ENCODE assay signal across 11 mouse cellular contexts in genomic region chr9:20943396-20943795, GRCm38 (mm10). TPM values are rescaled to one million over a fixed set of nuclear protein-coding genes. Genes with fewer than 3 reads are reported as not detected.
DNase-seq lines count a peak whose midpoint lies in the region; ATAC-seq and TF ChIP-seq lines count a peak whose summit lies in the region.
"Had no signal": no experiment of that assay in that cellular context is flagged by ENCODE, and none has a peak within 500 bp of the region (broad histone marks: within the 10 kb centered on the region; RNA-seq: fewer than 3 reads in every experiment).

No protein-coding gene starts in this region.

- no peaks in the 10 kb centered on the region for H3K9me3 ChIP-seq in lung, postnatal 0 days (ENCODE audit: low read length)
- no peaks in the 10 kb centered on the region for H3K9me3 ChIP-seq in limb, embryonic 15.5 days
- H3K9me3 ChIP-seq: forebrain, embryonic 13.5 days had no signal

- whole genome bisulfite sequencing in cerebellum, adult 2 months = 72% methylated on average over 7 of the region's 7 CpGs
- WGBS in lung, postnatal 0 days = 89% methylated on average over 7 of the region's 7 CpGs
- 93% methylated on average over 7 of the region's 7 CpGs for WGBS in limb, embryonic 15.5 days

- no peak overlapping the region for H3K4me2 ChIP-seq in lung, postnatal 0 days (replicated peaks; ENCODE audit: low read depth, low read length)
- no peak overlapping the region; the same call in 1 of the 2 replicates for H3K4me2 ChIP-seq in limb, embryonic 15.5 days
- H3K4me2 ChIP-seq: forebrain, embryonic 13.5 days had no signal

- H3K4me3 ChIP-seq in cerebellum, adult 2 months (replicated peaks; ENCODE audit: insufficient read depth, low read depth, low read length) = no peak overlapping the region
- no peak overlapping the region for H3K4me3 ChIP-seq in lung, postnatal 0 days (ENCODE audit: low read depth, low read length)
- no peak overlapping the region for H3K4me3 ChIP-seq in bone marrow macrophage, adult 2 months (ENCODE audit: insufficient read depth, low read length)
- no peak overlapping the region for H3K4me3 ChIP-seq in limb, embryonic 15.5 days
- H3K4me3 ChIP-seq: forebrain, embryonic 13.5 days had no signal

- H3K27me3 ChIP-seq in cerebellum, adult 2 months (ENCODE audit: control insufficient read depth, insufficient read depth, low read length) = no peaks in the 10 kb centered on the region
- no peaks in the 10 kb centered on the region for H3K27me3 ChIP-seq in lung, postnatal 0 days (replicated peaks; ENCODE audit: insufficient read depth, low read length)
- no peaks in the 10 kb centered on the region for H3K27me3 ChIP-seq in limb, embryonic 15.5 days
- H3K27me3 ChIP-seq: forebrain, embryonic 13.5 days had no signal

- peaks cover 12% of the 10 kb centered on the region; the same call in 1 of the 2 replicates for H3K4me1 ChIP-seq in cerebellum, adult 2 months (ENCODE audit: control insufficient read depth, insufficient read depth, low read length)
- H3K4me1 ChIP-seq in lung, postnatal 0 days (ENCODE audit: insufficient read depth, low read depth, low read length) = no peaks in the 10 kb centered on the region; the same call in 1 of the 2 replicates
- peaks cover 51% of the 10 kb centered on the region for H3K4me1 ChIP-seq in bone marrow macrophage, adult 2 months (ENCODE audit: control insufficient read depth, insufficient read depth, low read length)
- peaks cover 29% of the 10 kb centered on the region for H3K4me1 ChIP-seq in limb, embryonic 15.5 days

- H3K27ac ChIP-seq in cerebellum, adult 2 months (ENCODE audit: insufficient read depth, low read length) = no peak overlapping the region
- no peak overlapping the region for H3K27ac ChIP-seq in lung, postnatal 0 days (ENCODE audit: low read length)
- peak overlapping the region; percentile 25 for H3K27ac ChIP-seq in bone marrow macrophage, adult 2 months (ENCODE audit: insufficient read depth, low read depth, low read length)
- H3K27ac ChIP-seq in limb, embryonic 15.5 days = peak overlapping the region; percentile 71
- H3K27ac ChIP-seq: forebrain, embryonic 13.5 days had no signal

- peak; percentile 72 for ATAC-seq in lung, postnatal 0 days
- no peak; the same call in 1 of the 2 replicates for ATAC-seq in limb, embryonic 15.5 days (ENCODE audit: insufficient number of reproducible peaks, low FRiP score, low TSS enrichment, low read depth)

- peak; percentile 18 to 49 for DNase-seq in cerebellum, adult 2 months
- no peak for DNase-seq in cerebellum, adult 11 months
- peak; percentile 41 for DNase-seq in lung, postnatal 0 days (ENCODE audit: low spot score)
- no peak for DNase-seq in lung, postnatal 25 days (ENCODE audit: low spot score)
- DNase-seq in left cerebral cortex, postnatal 36 days (ENCODE audit: low spot score in 2 of 2) = no peak
- no peak for DNase-seq in layer of hippocampus, adult 8-10 months (ENCODE audit: low spot score in 2 of 2)
- DNase-seq: kidney, adult 18-20 months; lung, postnatal 4 days had no signal

- TF ChIP-seq CTCF in cerebellum, adult 2 months (IDR thresholded peaks at IDR 0.05; ENCODE audit: borderline replicate concordance, insufficient read depth, low read depth, low read length) = no peak
- peak; percentile 34; the same call in 1 of the 2 replicates for TF ChIP-seq CTCF in lung, postnatal 0 days (IDR thresholded peaks at IDR 0.05)
- no peak for TF ChIP-seq CTCF in bone marrow macrophage, adult 2 months (IDR thresholded peaks at IDR 0.05; ENCODE audit: low read depth, low read length)

- TF ChIP-seq EP300 in lung, postnatal 0 days (IDR thresholded peaks at IDR 0.05) = no peak

- H3K9ac ChIP-seq in lung, postnatal 0 days (replicated peaks; ENCODE audit: low read depth) = no peak overlapping the region
- no peak overlapping the region for H3K9ac ChIP-seq in limb, embryonic 15.5 days

- intact Hi-C loops in left cerebral cortex, postnatal 36 days (cut with DNase I) = no loop called here

- H3K36me3 ChIP-seq in lung, postnatal 0 days (ENCODE audit: insufficient read depth, low read length) = peaks cover 23% of the 10 kb centered on the region
- H3K36me3 ChIP-seq in limb, embryonic 15.5 days = peaks cover 44% of the 10 kb centered on the region

- no peak for TF ChIP-seq POLR2A in cerebellum, adult 2 months (IDR thresholded peaks at IDR 0.05; ENCODE audit: borderline replicate concordance, insufficient read depth, low read length)
- no peak for TF ChIP-seq POLR2A in bone marrow macrophage, adult 2 months (IDR thresholded peaks at IDR 0.05; ENCODE audit: borderline replicate concordance, low read depth, low read length)

RNA-seq across cellular contexts. Expression of gene Dnmt1, which starts 16.3 kb away (rescaled TPM):
- polyA plus RNA-seq in cerebellum, adult 2 months (2012; rRNA removed) = 45.0 and 45.3 TPM in 2 replicates
- 14.5 and 15.5 TPM in 2 replicates for polyA plus RNA-seq in lung, postnatal 0 days (2015; fragmentation: Nextera tagmentation; extraction: Ambion mirVana)
- 53.0 and 54.5 TPM in 2 replicates for polyA plus RNA-seq in bone marrow macrophage, adult 2 months (2012; ENCODE audit: insufficient read depth, insufficient read length, missing spikeins)
- polyA plus RNA-seq in limb, embryonic 15.5 days (2015; fragmentation: Nextera tagmentation; extraction: Ambion mirVana) = 79.7 and 82.3 TPM in 2 replicates
- total RNA-seq in left cerebral cortex, postnatal 36 days (2021) = 10 to 100 TPM; 40.1 to 43.0 TPM
- total RNA-seq in layer of hippocampus, adult 8-10 months (2022) = 10 to 100 TPM; 32.9 to 38.4 (median 35.2) TPM

RNA-seq across cellular contexts. Expression of gene S1pr2, which starts 33.2 kb away (rescaled TPM):
- 1.8 and 1.9 TPM in 2 replicates for polyA plus RNA-seq in cerebellum, adult 2 months (2012; rRNA removed)
- 60.8 and 62.3 TPM in 2 replicates for polyA plus RNA-seq in lung, postnatal 0 days (2015; fragmentation: Nextera tagmentation; extraction: Ambion mirVana)
- 46.5 and 48.2 TPM in 2 replicates for polyA plus RNA-seq in bone marrow macrophage, adult 2 months (2012; ENCODE audit: insufficient read depth, insufficient read length, missing spikeins)
- 62.0 and 65.1 TPM in 2 replicates for polyA plus RNA-seq in limb, embryonic 15.5 days (2015; fragmentation: Nextera tagmentation; extraction: Ambion mirVana)
- total RNA-seq in left cerebral cortex, postnatal 36 days (2021) = 1 to 10 TPM; 3.0 to 3.6 TPM
- total RNA-seq in layer of hippocampus, adult 8-10 months (2022) = 1 to 10 TPM; 1.3 to 4.4 (median 3.7) TPM

RNA-seq across cellular contexts. Expression of gene Eif3g, which starts 45.0 kb away (rescaled TPM):
- polyA plus RNA-seq in cerebellum, adult 2 months (2012; rRNA removed) = 129 and 130 TPM in 2 replicates
- 174 and 177 TPM in 2 replicates for polyA plus RNA-seq in lung, postnatal 0 days (2015; fragmentation: Nextera tagmentation; extraction: Ambion mirVana)
- 65.4 and 71.5 TPM in 2 replicates for polyA plus RNA-seq in bone marrow macrophage, adult 2 months (2012; ENCODE audit: insufficient read depth, insufficient read length, missing spikeins)
- polyA plus RNA-seq in limb, embryonic 15.5 days (2015; fragmentation: Nextera tagmentation; extraction: Ambion mirVana) = 303 and 319 TPM in 2 replicates
- 100 to 1,000 TPM; 120 to 124 TPM for total RNA-seq in left cerebral cortex, postnatal 36 days (2021)
- total RNA-seq in layer of hippocampus, adult 8-10 months (2022) = 100 to 1,000 TPM; 118 to 139 (median 131) TPM

RNA-seq across cellular contexts. Expression of gene Ppan, which starts 55.4 kb away (rescaled TPM):
- polyA plus RNA-seq in cerebellum, adult 2 months (2012; rRNA removed) = 45.3 and 50.2 TPM in 2 replicates
- polyA plus RNA-seq in lung, postnatal 0 days (2015; fragmentation: Nextera tagmentation; extraction: Ambion mirVana) = 20.9 and 22.1 TPM in 2 replicates
- polyA plus RNA-seq in bone marrow macrophage, adult 2 months (2012; ENCODE audit: insufficient read depth, insufficient read length, missing spikeins) = 9.2 and 11.9 TPM in 2 replicates
- 86.9 and 88.6 TPM in 2 replicates for polyA plus RNA-seq in limb, embryonic 15.5 days (2015; fragmentation: Nextera tagmentation; extraction: Ambion mirVana)
- total RNA-seq in left cerebral cortex, postnatal 36 days (2021) = 10 to 100 TPM; 18.6 to 23.9 TPM
- 10 to 100 TPM; 21.8 to 28.1 (median 24.6) TPM for total RNA-seq in layer of hippocampus, adult 8-10 months (2022)

RNA-seq across cellular contexts. Expression of gene Mrpl4, which starts 59.1 kb away (rescaled TPM):
- polyA plus RNA-seq in cerebellum, adult 2 months (2012; rRNA removed) = 135 and 139 TPM in 2 replicates
- 112 and 125 TPM in 2 replicates for polyA plus RNA-seq in lung, postnatal 0 days (2015; fragmentation: Nextera tagmentation; extraction: Ambion mirVana)
- 52.7 and 61.3 TPM in 2 replicates for polyA plus RNA-seq in bone marrow macrophage, adult 2 months (2012; ENCODE audit: insufficient read depth, insufficient read length, missing spikeins)
- 112 and 116 TPM in 2 replicates for polyA plus RNA-seq in limb, embryonic 15.5 days (2015; fragmentation: Nextera tagmentation; extraction: Ambion mirVana)
- total RNA-seq in left cerebral cortex, postnatal 36 days (2021) = 10 to 100 TPM; 59.6 to 62.5 TPM
- total RNA-seq in layer of hippocampus, adult 8-10 months (2022) = 10 to 100 TPM; 60.1 to 65.7 (median 61.0) TPM

Comparison
In these comparisons a context has a peak if more than half of its experiments do, and no peak if none do; other contexts are left out.
1. DNase-seq: peak in cerebellum, adult 2 months (2 of 2) and lung, postnatal 0 days (single experiment); none in cerebellum, adult 11 months (single experiment), lung, postnatal 25 days (single experiment), left cerebral cortex, postnatal 36 days (0 of 2) and layer of hippocampus, adult 8-10 months (0 of 2).
2. H3K27ac ChIP-seq: peak in bone marrow macrophage, adult 2 months (single experiment) and limb, embryonic 15.5 days (single experiment); none in cerebellum, adult 2 months (single experiment) and lung, postnatal 0 days (single experiment).
3. RNA of gene S1pr2, which starts 33.2 kb away (polyA plus RNA-seq): 62.0 to 65.1 TPM in limb, embryonic 15.5 days, 60.8 to 62.3 TPM in lung, postnatal 0 days and 46.5 to 48.2 TPM in bone marrow macrophage, adult 2 months; 1.8 to 1.9 TPM in cerebellum, adult 2 months; every median in the first group is over 10 times any median in the second.